Mouse (Mus musculus) small intestine, adult 2 months (tissue): ENCODE data around the gene Olfr568. TPM values are rescaled to one million over a fixed set of nuclear protein-coding genes. Genes with fewer than 3 reads are reported as not detected.

Experiments
- H3K27ac ChIP-seq: fragments of 200-500 bp; 2 replicates; pipeline ENCODE4 v1.5.1; 2012; ENCODE audit warnings: low read depth, low read length, control low read depth, inconsistent platforms; ENCODE audit not compliant: insufficient read depth
- H3K27me3 ChIP-seq: fragments of 200-500 bp; 2 replicates; pipeline ENCODE4 v1.6.1; 2012; ENCODE audit warnings: mild to moderate bottlenecking, moderate library complexity, low read length, inconsistent platforms; ENCODE audit not compliant: control insufficient read depth, insufficient read depth
- H3K36me3 ChIP-seq: fragments of 200-500 bp; 2 replicates; pipeline ENCODE4 v1.6.1; 2012; ENCODE audit warnings: mild to moderate bottlenecking, low read length, control low read depth, inconsistent platforms; ENCODE audit not compliant: control insufficient read depth, insufficient read depth
- H3K4me1 ChIP-seq: fragments of 200-500 bp; 2 replicates; pipeline ENCODE4 v1.6.1; 2012; ENCODE audit warnings: low read length, inconsistent platforms, mixed read lengths; ENCODE audit not compliant: control insufficient read depth, insufficient read depth, insufficient read length
- H3K4me3 ChIP-seq: fragments of 200-500 bp; 2 replicates; pipeline ENCODE4 v1.5.1; 2012; ENCODE audit warnings: low read depth, mild to moderate bottlenecking, control low read depth, inconsistent platforms, low read length, moderate library complexity
- CTCF ChIP-seq: fragments of 200-500 bp; IDR thresholded peaks from 2 replicates; pipeline ENCODE4 v1.5.1; 2012; ENCODE audit warnings: low read depth, mild to moderate bottlenecking, control low read depth, inconsistent platforms, low read length, moderate library complexity, mixed read lengths; ENCODE audit not compliant: insufficient replicate concordance, insufficient read length; ENCODE audit errors: extremely low read depth
- POLR2A ChIP-seq: fragments of 200-500 bp; IDR thresholded peaks from 2 replicates; pipeline ENCODE4 v1.6.1; 2012; ENCODE audit warnings: low read depth, mild to moderate bottlenecking, control low read depth, inconsistent platforms, low read length, moderate library complexity
- WGBS: fragments of 180-500 bp; shearing (Covaris S2); methylation state at CpG from one replicate; pipeline ENCODE4 v1.1.7; 2018; 5-methylcytosine and 5-hydroxymethylcytosine counted together
- polyA plus RNA-seq: library from polyadenylated mRNA; depleted of rRNA; stranded (reverse); fragments of >200 nt; gene quantifications from 2 replicates; pipeline ENCODE4 v1.2.3, GENCODE M21; 2012; rRNA removed

Gene Olfr568
- polyA plus RNA-seq, 1 experiment, result not detected

DNA sequence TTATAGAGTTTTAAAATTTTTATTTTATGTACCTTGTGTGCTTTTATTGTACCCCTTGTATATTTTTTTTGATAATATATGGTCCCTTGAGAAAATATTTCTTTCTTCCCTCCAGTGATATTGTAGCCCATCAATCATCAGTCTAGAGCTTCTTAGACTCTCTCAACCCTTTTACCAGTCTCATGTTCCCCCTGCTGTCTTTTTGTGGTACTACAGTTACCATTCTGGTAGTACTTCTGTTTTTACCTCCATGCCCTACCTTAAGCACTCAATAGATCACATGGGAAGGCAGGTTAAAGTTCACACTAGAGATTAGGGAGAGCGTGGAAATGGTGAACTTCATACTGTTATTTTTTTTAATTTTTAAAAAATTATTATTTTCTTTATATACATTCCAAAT lies 42.7 kb downstream of the Olfr568 start:
- Histone ChIP-seq H3K4me3 (no peak overlapping the region), H3K4me1 (no peaks in the 10 kb centered on the region), H3K36me3 (no peaks in the 10 kb centered on the region), H3K27me3 (no peaks in the 10 kb centered on the region), H3K27ac (no peak overlapping the region)
- WGBS, result 4% methylated on average over 1 of the region's 1 CpGs
- TF ChIP-seq CTCF, result no peak
- TF ChIP-seq POLR2A, result no peak

DNA sequence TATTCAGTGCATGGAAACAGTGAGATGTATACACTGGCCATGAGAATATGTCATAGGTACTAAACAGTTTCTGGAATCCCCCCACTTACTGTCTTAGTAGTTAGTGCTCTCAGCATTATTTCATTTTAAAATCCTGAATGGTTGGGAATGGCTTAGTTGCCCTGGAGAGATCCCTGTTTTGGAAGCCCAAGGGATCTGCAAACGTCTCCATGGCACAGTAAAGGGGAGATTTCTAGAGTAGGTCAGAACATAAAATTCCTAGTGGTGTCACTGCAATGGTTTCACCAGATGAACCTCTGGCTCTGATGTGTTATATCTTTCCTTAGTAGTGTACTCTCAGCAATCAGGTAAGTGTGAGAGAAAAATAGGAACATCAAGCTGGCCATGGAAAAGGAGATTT lies 47.2 kb downstream of the Olfr568 start, which contains the start of gene Olfr572:
TSS of gene Olfr572 (plus strand) at position 301 of the 400 bp plus-strand sequence.
- TF ChIP-seq POLR2A, result no peak
- no peak for TF ChIP-seq CTCF
- H3K27me3 ChIP-seq, result no peaks in the 10 kb centered on the region
- H3K4me3 ChIP-seq, result no peak within 1 kb of the TSS
- no peak within 1 kb of the TSS for H3K27ac ChIP-seq
- WGBS, result 69% methylated on average over 1 of the region's 1 CpGs
- H3K36me3 ChIP-seq, result no peaks in the 10 kb centered on the region
- no peaks in the 10 kb centered on the region for H3K4me1 ChIP-seq

DNA sequence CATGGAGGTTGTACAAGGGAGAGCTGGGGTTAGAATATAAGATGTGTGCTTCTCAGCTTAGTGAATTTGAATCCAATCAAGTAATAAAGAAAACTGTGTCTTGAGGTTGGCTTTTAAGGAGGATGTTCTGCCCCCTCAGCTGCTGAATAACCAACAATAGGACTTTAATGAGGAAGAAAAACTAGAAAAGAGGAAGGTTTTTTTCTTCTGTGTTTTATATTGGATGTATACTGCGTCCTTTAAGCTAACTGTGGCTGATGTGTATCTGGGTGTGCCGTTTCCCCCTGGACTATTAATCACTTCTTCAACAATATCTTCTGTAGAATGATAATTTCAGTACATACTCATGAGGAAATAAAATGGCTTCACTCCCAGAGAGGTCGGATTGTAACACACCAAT lies 50.2 kb downstream of the Olfr568 start:
- H3K36me3 ChIP-seq, result no peaks in the 10 kb centered on the region
- WGBS, result 49% methylated on average over 3 of the region's 3 CpGs
- no peak for TF ChIP-seq CTCF
- TF ChIP-seq POLR2A, result no peak
- H3K27me3 ChIP-seq, result no peaks in the 10 kb centered on the region
- no peaks in the 10 kb centered on the region for H3K4me1 ChIP-seq
- H3K4me3 ChIP-seq, result no peak overlapping the region
- H3K27ac ChIP-seq, result no peak overlapping the region

Other genes with a start within 250 kb of the Olfr568 start
- gene Olfr554, start 238.7 kb upstream of the Olfr568 start, polyA plus RNA-seq, result not detected in 2 replicates
- gene Olfr555, start 218.3 kb upstream of the Olfr568 start, polyA plus RNA-seq, result not detected in 2 replicates
- not detected in 2 replicates for gene Olfr556, start 212.2 kb upstream of the Olfr568 start, polyA plus RNA-seq
- 1.7 and 2.2 TPM in 2 replicates for gene Trim68, start 189.8 kb upstream of the Olfr568 start, polyA plus RNA-seq
- not detected in 2 replicates for gene Olfr557, start 181.2 kb upstream of the Olfr568 start, polyA plus RNA-seq
- gene Olfr558, start 174.9 kb upstream of the Olfr568 start, polyA plus RNA-seq, result 0.11 and 0.63 TPM in 2 replicates
- not detected in 2 replicates for gene Olfr33, start 158.1 kb upstream of the Olfr568 start, polyA plus RNA-seq
- not detected in 2 replicates for gene Olfr559, start 149.6 kb upstream of the Olfr568 start, polyA plus RNA-seq
- not detected in 2 replicates for gene Olfr560, start 117.8 kb upstream of the Olfr568 start, polyA plus RNA-seq
- 0.55 and 0.71 TPM in 2 replicates for gene Olfr78, start 117.7 kb upstream of the Olfr568 start, polyA plus RNA-seq
- gene Olfr561, start 105.9 kb upstream of the Olfr568 start, polyA plus RNA-seq, result not detected in 2 replicates
- gene Olfr564, start 73.6 kb upstream of the Olfr568 start, polyA plus RNA-seq, result not detected in 2 replicates
- not detected in 2 replicates for gene Olfr566, start 18.4 kb upstream of the Olfr568 start, polyA plus RNA-seq
- not detected in 2 replicates for gene Olfr569, start 13.8 kb downstream of the Olfr568 start, polyA plus RNA-seq
- not detected in 2 replicates for gene Olfr570, start 17.5 kb downstream of the Olfr568 start, polyA plus RNA-seq
- not detected in 2 replicates for gene Olfr571, start 40.4 kb downstream of the Olfr568 start, polyA plus RNA-seq
- gene Olfr572, start 47.3 kb downstream of the Olfr568 start, polyA plus RNA-seq, result not detected in 2 replicates
- gene Olfr573-ps1, start 65.5 kb downstream of the Olfr568 start, polyA plus RNA-seq, result not detected in 2 replicates
- gene Olfr574, start 71.3 kb downstream of the Olfr568 start, polyA plus RNA-seq, result not detected in 2 replicates
- gene Olfr575, start 81.7 kb downstream of the Olfr568 start, polyA plus RNA-seq, result not detected in 2 replicates
- gene Olfr576, start 85.5 kb downstream of the Olfr568 start, polyA plus RNA-seq, result not detected in 2 replicates
- not detected in 2 replicates for gene Olfr577, start 98.8 kb downstream of the Olfr568 start, polyA plus RNA-seq
- gene Olfr578, start 112.2 kb downstream of the Olfr568 start, polyA plus RNA-seq, result not detected in 2 replicates
- gene Olfr582, start 160.9 kb downstream of the Olfr568 start, polyA plus RNA-seq, result not detected in 2 replicates
- gene Olfr583, start 174.2 kb downstream of the Olfr568 start, polyA plus RNA-seq, result not detected in 2 replicates
- gene Olfr584, start 204.8 kb downstream of the Olfr568 start, polyA plus RNA-seq, result not detected in 2 replicates
- not detected in 2 replicates for gene Olfr585, start 220.6 kb downstream of the Olfr568 start, polyA plus RNA-seq
- gene Olfr586, start 248.5 kb downstream of the Olfr568 start, polyA plus RNA-seq, result not detected in 2 replicates